Mouse (Mus musculus): ENCODE results near the gene Tmem233. TPM values are rescaled to one million over a fixed set of nuclear protein-coding genes. Genes with fewer than 3 reads are reported as not detected.

Gene Tmem233
- polyA plus RNA-seq, 1 experiment from 2014 or later = not detected

- H3K4me2 ChIP-seq = no peak overlapping the region
- no peak for ATAC-seq (ENCODE audit: insufficient read depth, low FRiP score, low read depth)
- H3K9me3 ChIP-seq = no peaks in the 10 kb centered on the region
- H3K27me3 ChIP-seq (replicated peaks) = no peaks in the 10 kb centered on the region
- peaks cover 72% of the 10 kb centered on the region for H3K36me3 ChIP-seq
- H3K4me3 ChIP-seq (replicated peaks) = no peak overlapping the region
- no peak overlapping the region for H3K9ac ChIP-seq
- 92% methylated on average over 5 of the region's 5 CpGs for WGBS
- no peak overlapping the region for H3K27ac ChIP-seq
- 0 out of 2 replicates have a peak, but pooled peaks cover 4% of the 10 kb centered on the region for H3K4me1 ChIP-seq
Observed at GRCm38 (mm10) chr5:116016542-116016941, 66.5 kb downstream of the Tmem233 start.

- peaks cover 55% of the 10 kb centered on the region for H3K36me3 ChIP-seq
- H3K4me3 ChIP-seq (replicated peaks) = no peak overlapping the region
Observed at GRCm38 (mm10) chr5:116014237-116014636, 68.8 kb downstream of the Tmem233 start.

GRCm38 (mm10) chr5:116013821-116014220 is 69.2 kb downstream of the Tmem233 start:
- Histone ChIP-seq H3K27ac (no peak overlapping the region), H3K4me3 (replicated peaks) (no peak overlapping the region), H3K36me3 (peaks cover 54% of the 10 kb centered on the region), H3K9me3 (no peaks in the 10 kb centered on the region), H3K27me3 (replicated peaks) (no peaks in the 10 kb centered on the region), H3K4me2 (no peak overlapping the region), H3K9ac (no peak overlapping the region), H3K4me1 (no peaks in the 10 kb centered on the region)
- 79% methylated on average over 8 of the region's 8 CpGs for WGBS
- ATAC-seq (ENCODE audit: insufficient read depth, low FRiP score, low read depth) = no peak

More at GRCm38 (mm10) chr5:116014237-116014636, 68.8 kb downstream of the Tmem233 start:
- no peaks in the 10 kb centered on the region for H3K4me1 ChIP-seq
- no peaks in the 10 kb centered on the region for H3K9me3 ChIP-seq
- 96% methylated on average over 11 of the region's 11 CpGs for WGBS
- no peaks in the 10 kb centered on the region for H3K27me3 ChIP-seq (replicated peaks)
- no peak for ATAC-seq (ENCODE audit: insufficient read depth, low FRiP score, low read depth)
- no peak overlapping the region for H3K4me2 ChIP-seq
- H3K9ac ChIP-seq = no peak overlapping the region
- H3K27ac ChIP-seq = no peak overlapping the region

- no peak overlapping the region for H3K9ac ChIP-seq
- WGBS = 90% methylated on average over 7 of the region's 7 CpGs
- no peak overlapping the region for H3K27ac ChIP-seq
- H3K27me3 ChIP-seq (replicated peaks) = no peaks in the 10 kb centered on the region
- peaks cover 45% of the 10 kb centered on the region for H3K36me3 ChIP-seq
- H3K9me3 ChIP-seq = no peaks in the 10 kb centered on the region
- no peak overlapping the region for H3K4me2 ChIP-seq
- H3K4me3 ChIP-seq (replicated peaks) = no peak overlapping the region
- H3K4me1 ChIP-seq = no peaks in the 10 kb centered on the region
- ATAC-seq (ENCODE audit: insufficient read depth, low FRiP score, low read depth) = no peak
Observed at GRCm38 (mm10) chr5:116012503-116012902, 70.5 kb downstream of the Tmem233 start.

- no peak for ATAC-seq (ENCODE audit: insufficient read depth, low FRiP score, low read depth)
- H3K4me3 ChIP-seq (replicated peaks) = no peak overlapping the region
- WGBS = 85% methylated on average over 7 of the region's 7 CpGs
Observed at GRCm38 (mm10) chr5:116011700-116012099, 71.3 kb downstream of the Tmem233 start.

GRCm38 (mm10) chr5:116009884-116010627 is 73.0 kb downstream of the Tmem233 start:
- WGBS = 66% methylated on average over 2 of the region's 2 CpGs
- Histone ChIP-seq H3K36me3 (peaks cover 22% of the 10 kb centered on the region), H3K4me1 (no peaks in the 10 kb centered on the region), H3K9me3 (no peaks in the 10 kb centered on the region), H3K9ac (no peak overlapping the region), H3K27me3 (replicated peaks) (no peaks in the 10 kb centered on the region), H3K4me2 (no peak overlapping the region), H3K4me3 (replicated peaks) (no peak overlapping the region), H3K27ac (peak overlapping the region; percentile 28)
- ATAC-seq (ENCODE audit: insufficient read depth, low FRiP score, low read depth) = no peak

More at GRCm38 (mm10) chr5:116011700-116012099, 71.3 kb downstream of the Tmem233 start:
- H3K4me1 ChIP-seq = no peaks in the 10 kb centered on the region
- peaks cover 37% of the 10 kb centered on the region for H3K36me3 ChIP-seq
- no peak overlapping the region for H3K9ac ChIP-seq
- no peaks in the 10 kb centered on the region for H3K9me3 ChIP-seq
- no peak overlapping the region for H3K4me2 ChIP-seq
- H3K27ac ChIP-seq = no peak overlapping the region
- no peaks in the 10 kb centered on the region for H3K27me3 ChIP-seq (replicated peaks)

GRCm38 (mm10) chr5:116009091-116009851 is 73.8 kb downstream of the Tmem233 start:
- H3K36me3 ChIP-seq = peaks cover 15% of the 10 kb centered on the region
- H3K27me3 ChIP-seq (replicated peaks) = no peaks in the 10 kb centered on the region
- H3K9ac ChIP-seq = no peak overlapping the region
- no peak overlapping the region for H3K4me2 ChIP-seq
- no peaks in the 10 kb centered on the region for H3K4me1 ChIP-seq
- no peaks in the 10 kb centered on the region for H3K9me3 ChIP-seq
- H3K4me3 ChIP-seq (replicated peaks) = no peak overlapping the region
- ATAC-seq (ENCODE audit: insufficient read depth, low FRiP score, low read depth) = no peak
- H3K27ac ChIP-seq = peak overlapping the region; percentile 28
- WGBS = 65% methylated on average over 15 of the region's 15 CpGs

DNA sequence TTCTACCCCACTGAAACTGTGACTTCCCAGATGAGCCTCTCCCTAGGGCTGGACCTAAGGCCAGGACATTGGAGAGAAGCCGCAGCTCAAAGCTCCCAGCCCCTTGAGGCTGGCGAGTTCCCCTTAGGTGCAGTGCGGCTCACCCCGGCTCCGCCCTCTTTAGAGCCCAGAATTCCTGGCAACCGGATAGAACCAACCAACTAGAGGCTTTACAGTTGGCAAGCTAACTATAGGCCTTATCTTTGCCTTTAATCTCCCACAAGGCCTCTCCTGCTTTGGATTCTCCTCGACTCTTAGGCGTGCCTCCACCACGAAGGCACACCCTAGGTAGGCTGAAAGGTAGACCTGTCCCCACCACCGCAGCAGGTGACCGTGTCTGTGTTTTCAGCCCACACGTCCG is 75.3 kb downstream of the Tmem233 start:
- Histone ChIP-seq H3K4me1 (no peaks in the 10 kb centered on the region), H3K9ac (no peak overlapping the region), H3K27me3 (replicated peaks) (no peaks in the 10 kb centered on the region), H3K4me3 (replicated peaks) (no peak overlapping the region), H3K4me2 (no peak overlapping the region), H3K36me3 (peaks cover 5% of the 10 kb centered on the region; the same call in 1 of the 2 replicates), H3K9me3 (no peaks in the 10 kb centered on the region), H3K27ac (no peak overlapping the region)
- no peak for ATAC-seq (ENCODE audit: insufficient read depth, low FRiP score, low read depth)
- 81% methylated on average over 13 of the region's 13 CpGs for WGBS

GRCm38 (mm10) chr5:116006324-116007099 is 76.5 kb downstream of the Tmem233 start:
- ATAC-seq (ENCODE audit: insufficient read depth, low FRiP score, low read depth) = no peak
- no peak overlapping the region for H3K4me2 ChIP-seq
- H3K9me3 ChIP-seq = no peaks in the 10 kb centered on the region
- H3K27ac ChIP-seq = no peak overlapping the region
- H3K4me3 ChIP-seq (replicated peaks) = no peak overlapping the region
- H3K36me3 ChIP-seq = 0 out of 2 replicates have a peak, but pooled peaks cover 2% of the 10 kb centered on the region
- H3K4me1 ChIP-seq = no peaks in the 10 kb centered on the region
- 61% methylated on average over 22 of the region's 22 CpGs for WGBS
- no peaks in the 10 kb centered on the region for H3K27me3 ChIP-seq (replicated peaks)
- no peak overlapping the region for H3K9ac ChIP-seq

GRCm38 (mm10) chr5:116004271-116004670 is 78.8 kb downstream of the Tmem233 start:
- H3K9ac ChIP-seq = no peak overlapping the region
- 0 out of 2 replicates have a peak, but pooled peaks cover 2% of the 10 kb centered on the region for H3K36me3 ChIP-seq
- H3K4me1 ChIP-seq = no peaks in the 10 kb centered on the region
- no peaks in the 10 kb centered on the region for H3K27me3 ChIP-seq (replicated peaks)
- no peak overlapping the region for H3K27ac ChIP-seq
- no peaks in the 10 kb centered on the region for H3K9me3 ChIP-seq
- H3K4me3 ChIP-seq (replicated peaks) = no peak overlapping the region
- WGBS = 86% methylated on average over 10 of the region's 10 CpGs
- no peak overlapping the region for H3K4me2 ChIP-seq
- no peak for ATAC-seq (ENCODE audit: insufficient read depth, low FRiP score, low read depth)

DNA sequence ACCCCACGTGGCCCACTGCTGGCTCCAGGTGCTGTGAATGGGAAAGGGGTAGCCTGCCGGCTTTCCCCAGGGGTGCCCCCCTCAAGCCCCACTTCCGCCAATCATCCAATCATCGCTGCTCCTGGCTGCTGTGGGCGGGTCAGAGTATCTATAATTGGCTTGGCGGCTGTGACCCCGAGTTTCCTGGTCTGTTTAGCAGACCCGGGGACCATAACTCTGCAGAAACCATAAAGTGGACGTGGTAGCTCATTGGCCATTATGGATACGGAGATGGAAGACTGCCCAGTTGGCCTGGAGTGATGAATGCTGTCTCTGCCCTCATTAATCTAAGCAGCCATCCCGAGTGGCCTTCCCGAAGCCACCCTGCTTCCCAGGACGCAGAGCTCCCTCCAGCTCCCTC is 79.2 kb downstream of the Tmem233 start:
- Histone ChIP-seq H3K27me3 (replicated peaks) (no peaks in the 10 kb centered on the region), H3K9ac (no peak overlapping the region), H3K4me2 (no peak overlapping the region), H3K4me3 (replicated peaks) (no peak overlapping the region), H3K9me3 (no peaks in the 10 kb centered on the region), H3K36me3 (0 out of 2 replicates have a peak, but pooled peaks cover 2% of the 10 kb centered on the region), H3K27ac (no peak overlapping the region), H3K4me1 (no peaks in the 10 kb centered on the region)
- no peak for ATAC-seq (ENCODE audit: insufficient read depth, low FRiP score, low read depth)
- WGBS = 42% methylated on average over 13 of the region's 13 CpGs

Measured in stomach, embryonic 15.5 days (tissue).